Mouse (Mus musculus) midbrain, embryonic 13.5 days (tissue): Measurements from ENCODE around the gene Grem1. TPM values are rescaled to one million over a fixed set of nuclear protein-coding genes. Genes with fewer than 3 reads are reported as not detected.

ENCODE experiments used
- ATAC-seq: fragments of 200-750 bp; cut with Nextera tagmentation; 2 replicates; pipeline ENCODE4 v1.8.0; 2017; ENCODE audit warnings: mild to moderate bottlenecking, moderate TSS enrichment, moderate library complexity
- H3K27ac ChIP-seq: fragments of 300-500 bp; sonication (generic); 2 replicates; pipeline ENCODE4 v1.5.1; 2015; ENCODE audit warnings: inconsistent platforms, mild to moderate bottlenecking, moderate library complexity
- H3K27me3 ChIP-seq: fragments of 300-500 bp; sonication (generic); 2 replicates; pipeline ENCODE4 v1.6.1; 2015; ENCODE audit warnings: mild to moderate bottlenecking, inconsistent platforms
- H3K36me3 ChIP-seq: fragments of 300-500 bp; sonication (generic); 2 replicates; pipeline ENCODE4 v1.6.1; 2015; ENCODE audit warnings: mild to moderate bottlenecking, inconsistent platforms
- H3K4me1 ChIP-seq: fragments of 300-500 bp; sonication (generic); replicated peaks from 2 replicates; pipeline ENCODE4 v1.6.1; 2015; ENCODE audit warnings: inconsistent platforms
- H3K4me2 ChIP-seq: fragments of 300-500 bp; sonication (generic); replicated peaks from 2 replicates; pipeline ENCODE4 v1.6.1; 2015; ENCODE audit warnings: moderate library complexity, mild to moderate bottlenecking, inconsistent platforms
- H3K4me3 ChIP-seq: fragments of 300-500 bp; sonication (generic); replicated peaks from 2 replicates; pipeline ENCODE4 v1.5.1; 2015; ENCODE audit warnings: mild to moderate bottlenecking, inconsistent platforms
- H3K9ac ChIP-seq: fragments of 300-500 bp; sonication (generic); replicated peaks from 2 replicates; pipeline ENCODE4 v1.6.1; 2015; ENCODE audit warnings: mild to moderate bottlenecking, inconsistent platforms
- H3K9me3 ChIP-seq: fragments of 300-500 bp; sonication (generic); 2 replicates; pipeline ENCODE4 v1.6.1; 2016; ENCODE audit warnings: mild to moderate bottlenecking, inconsistent platforms
- WGBS: fragments of 180-500 bp; shearing (Covaris S2); methylation state at CpG from one replicate; pipeline ENCODE4 v1.1.7; 2015; 5-methylcytosine and 5-hydroxymethylcytosine counted together
- polyA plus RNA-seq: library from polyadenylated mRNA; unstranded; fragments of >200 nt; fragmentation: Nextera tagmentation; extraction: Ambion mirVana; gene quantifications from 2 replicates; pipeline ENCODE4 v1.2.1, GENCODE M21; 2015

The Grem1 gene
- 0.63 and 0.77 TPM in 2 replicates for polyA plus RNA-seq

DNA sequence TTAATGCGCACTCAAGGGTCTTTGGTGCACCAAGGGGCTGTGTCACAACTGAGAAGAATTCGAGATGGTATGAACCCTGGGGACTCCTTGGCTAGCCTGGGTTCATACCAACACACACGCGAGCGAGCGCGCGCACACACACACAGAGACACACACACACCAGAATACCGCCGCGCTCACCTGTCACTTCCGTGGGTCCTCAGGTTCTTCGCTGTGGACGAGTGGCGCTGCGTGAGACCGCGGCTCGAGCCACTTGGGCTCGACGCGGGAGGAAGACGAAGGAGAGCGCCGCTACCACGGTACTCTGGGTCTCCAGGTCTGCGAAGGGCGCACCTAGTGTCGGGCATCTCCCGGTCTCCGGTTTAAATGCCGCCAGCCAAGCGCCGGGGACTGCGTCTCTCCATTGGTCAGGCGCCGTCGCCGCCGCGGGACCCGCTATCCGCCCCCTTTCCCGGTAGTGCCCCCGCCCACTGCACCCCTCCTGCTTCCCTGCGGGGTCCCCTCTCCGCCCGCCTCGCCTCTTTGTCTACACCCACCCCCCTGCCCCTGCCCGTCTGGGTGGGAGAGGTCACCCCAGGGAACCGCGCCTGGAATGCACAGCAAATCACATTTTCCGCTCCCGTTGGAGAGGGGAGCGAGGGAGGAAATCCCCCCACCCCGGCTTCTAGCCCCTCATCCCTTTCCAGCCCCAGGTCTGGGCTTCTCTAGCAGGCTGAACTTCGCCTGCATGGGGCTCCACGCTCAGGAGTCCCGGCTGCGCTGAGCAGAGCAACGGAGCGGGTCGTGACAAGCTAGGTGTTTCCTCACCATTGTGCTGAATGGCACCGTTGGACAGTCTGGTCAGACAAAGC, at the start of gene Grem1:
Gene Grem1 (minus strand): TSS at position 336 of the 851 bp plus-strand sequence.
- H3K4me2 ChIP-seq: peak within 1 kb of the TSS; percentile 94
- under 1% methylated on average over 63 of the region's 64 CpGs for WGBS
- H3K36me3 ChIP-seq: no peaks in the 10 kb centered on the region
- peaks cover 18% of the 10 kb centered on the region for H3K4me1 ChIP-seq
- peak within 1 kb of the TSS; percentile 67 for H3K9ac ChIP-seq
- H3K27me3 ChIP-seq: peaks cover 57% of the 10 kb centered on the region
- no peak within 1 kb of the TSS for H3K27ac ChIP-seq
- peak within 1 kb of the TSS; percentile 55 for H3K4me3 ChIP-seq
- no peaks in the 10 kb centered on the region for H3K9me3 ChIP-seq
- peak; percentile 82 for ATAC-seq

DNA sequence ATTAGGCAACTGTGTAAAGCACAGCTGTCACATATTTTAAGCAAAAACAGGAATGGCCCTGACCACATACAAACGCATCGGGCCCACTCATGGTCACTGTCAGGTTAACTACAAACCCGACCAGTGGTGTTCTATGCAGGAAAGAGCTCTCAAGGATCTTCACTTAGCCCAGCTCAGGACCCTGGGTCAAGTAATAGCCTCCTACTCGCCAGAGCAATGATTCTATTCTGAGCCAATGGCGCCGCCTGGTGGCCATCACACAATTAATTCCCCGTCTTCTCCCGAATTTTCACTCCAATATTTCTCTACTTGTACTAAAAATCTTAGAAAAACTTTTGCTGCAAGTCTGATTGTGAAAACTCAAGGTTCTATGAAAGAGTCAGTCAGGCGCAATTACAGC, 49.2 kb upstream of the Grem1 start:
- H3K27ac ChIP-seq: no peak overlapping the region
- no peaks in the 10 kb centered on the region for H3K9me3 ChIP-seq
- H3K27me3 ChIP-seq: no peaks in the 10 kb centered on the region
- H3K4me2 ChIP-seq: no peak overlapping the region
- H3K4me3 ChIP-seq: no peak overlapping the region
- H3K9ac ChIP-seq: no peak overlapping the region
- no peaks in the 10 kb centered on the region for H3K4me1 ChIP-seq
- peaks cover 13% of the 10 kb centered on the region for H3K36me3 ChIP-seq
- 27% methylated on average over 9 of the region's 9 CpGs for WGBS
- ATAC-seq: no peak

DNA sequence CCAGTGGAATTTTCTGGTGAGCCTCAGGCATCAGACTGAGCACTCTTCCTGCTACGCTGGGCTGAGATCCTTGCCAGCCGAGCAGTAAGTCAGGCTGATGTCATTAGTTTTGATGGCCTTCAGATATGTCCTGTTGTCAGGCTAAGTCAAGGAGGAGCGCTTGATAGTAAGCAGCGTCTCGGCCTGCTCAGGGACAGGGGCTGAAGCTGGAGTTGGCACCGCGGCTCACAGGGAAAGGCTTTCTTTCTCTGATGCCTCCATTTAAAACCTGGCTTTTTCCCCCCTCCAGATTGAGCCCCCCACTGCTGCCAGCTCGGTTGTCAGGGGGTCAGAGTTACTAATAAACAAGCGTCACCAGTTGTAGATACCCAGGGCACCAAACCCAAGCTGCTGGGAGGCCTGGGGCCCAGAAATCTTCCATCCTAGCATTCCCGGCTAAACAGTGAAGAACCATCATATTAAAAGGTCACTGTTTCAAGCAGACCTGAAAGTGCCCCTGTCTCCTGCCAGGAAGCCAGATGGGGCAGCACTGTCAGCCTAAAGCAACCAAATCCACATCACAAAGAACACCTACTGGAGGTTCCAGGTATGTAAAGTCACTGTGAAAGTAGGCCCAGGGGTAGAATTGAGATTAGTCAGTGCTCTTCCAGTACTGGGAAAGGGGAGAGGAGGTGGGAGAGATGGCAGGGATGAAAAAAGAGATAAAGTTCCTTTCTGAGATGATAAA, 48.6 kb upstream of the Grem1 start:
- peaks cover 13% of the 10 kb centered on the region for H3K36me3 ChIP-seq

DNA sequence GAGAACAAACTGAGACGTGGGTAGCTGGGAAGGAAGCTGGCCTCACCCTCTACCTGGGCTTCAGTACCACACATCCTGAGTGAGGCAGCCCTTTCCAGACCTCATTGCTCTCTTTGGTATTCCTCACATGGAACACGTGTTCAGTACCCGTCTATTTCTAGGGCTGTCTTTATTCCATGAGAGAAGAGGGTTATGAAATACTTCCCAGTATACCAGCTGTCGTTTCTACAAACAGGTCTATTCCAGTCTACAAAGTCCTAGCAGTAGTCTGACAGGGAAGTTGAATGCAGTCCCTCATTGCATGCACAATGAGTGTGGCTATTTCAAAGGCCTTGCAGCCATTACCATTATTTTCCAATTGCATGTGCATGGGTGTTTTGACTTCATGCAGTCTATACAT, 47.3 kb upstream of the Grem1 start:
- no peak for ATAC-seq
- WGBS: 91% methylated on average over 4 of the region's 4 CpGs
- no peaks in the 10 kb centered on the region for H3K9me3 ChIP-seq

More for the DNA sequence above, 48.6 kb upstream of the Grem1 start:
- no peak overlapping the region for H3K4me3 ChIP-seq
- 69% methylated on average over 10 of the region's 10 CpGs for WGBS
- no peaks in the 10 kb centered on the region for H3K27me3 ChIP-seq
- no peak for ATAC-seq
- no peak overlapping the region for H3K4me2 ChIP-seq
- no peaks in the 10 kb centered on the region for H3K4me1 ChIP-seq
- H3K9ac ChIP-seq: no peak overlapping the region
- no peak overlapping the region for H3K27ac ChIP-seq
- no peaks in the 10 kb centered on the region for H3K9me3 ChIP-seq

DNA sequence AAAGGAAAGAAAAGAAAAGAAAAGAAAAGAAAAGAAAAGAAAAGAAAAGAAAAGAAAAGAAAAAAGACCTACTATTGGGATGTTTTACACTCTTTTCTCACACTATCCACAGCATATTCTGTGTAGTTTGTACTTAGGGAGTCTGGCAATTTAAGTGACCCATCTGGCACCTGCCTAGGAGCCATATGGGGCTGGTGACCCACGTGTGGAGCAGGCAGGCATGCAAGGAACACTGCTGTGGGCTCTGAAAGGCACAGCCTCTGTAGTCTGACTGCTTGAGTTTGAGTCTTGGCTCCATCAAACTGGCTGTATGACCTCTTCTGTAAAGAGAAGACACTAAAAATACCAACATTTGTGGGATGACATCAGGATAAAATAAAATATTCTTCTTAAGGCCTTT, 45.3 kb upstream of the Grem1 start:
- no peak for ATAC-seq
- Histone ChIP-seq H3K27ac (no peak overlapping the region), H3K9me3 (no peaks in the 10 kb centered on the region), H3K27me3 (no peaks in the 10 kb centered on the region), H3K4me3 (no peak overlapping the region), H3K4me2 (no peak overlapping the region), H3K4me1 (no peaks in the 10 kb centered on the region), H3K9ac (no peak overlapping the region), H3K36me3 (peaks cover 9% of the 10 kb centered on the region)
- WGBS: 45% methylated on average over 1 of the region's 1 CpGs

More for the DNA sequence above, 47.3 kb upstream of the Grem1 start:
- H3K36me3 ChIP-seq: peaks cover 13% of the 10 kb centered on the region
- no peak overlapping the region for H3K4me3 ChIP-seq
- no peak overlapping the region for H3K9ac ChIP-seq
- no peak overlapping the region for H3K4me2 ChIP-seq
- H3K27ac ChIP-seq: no peak overlapping the region
- H3K27me3 ChIP-seq: no peaks in the 10 kb centered on the region
- H3K4me1 ChIP-seq: no peaks in the 10 kb centered on the region

DNA sequence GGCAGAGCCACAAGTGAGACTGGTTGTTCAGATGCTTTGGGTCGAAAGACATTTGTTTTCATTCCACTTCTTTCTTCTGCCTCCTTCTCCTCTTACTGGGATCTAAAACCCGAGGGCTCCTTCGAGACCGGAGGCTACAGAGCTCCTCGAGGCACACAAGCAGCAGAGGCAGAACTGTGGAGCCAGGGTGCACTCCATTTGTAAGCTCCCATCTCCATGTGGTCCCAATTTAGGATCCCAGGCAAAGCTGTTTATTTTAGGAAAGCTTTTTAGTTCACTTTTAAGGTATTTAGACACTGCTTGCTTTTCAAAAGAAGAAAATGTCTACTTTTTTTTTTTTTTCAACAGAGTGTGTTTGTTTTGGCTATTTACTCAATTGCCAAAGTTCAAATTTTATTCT, 42.4 kb upstream of the Grem1 start:
- ATAC-seq: no peak
- peaks cover 16% of the 10 kb centered on the region for H3K36me3 ChIP-seq
- H3K9me3 ChIP-seq: no peaks in the 10 kb centered on the region
- no peaks in the 10 kb centered on the region for H3K4me1 ChIP-seq
- no peak overlapping the region for H3K4me2 ChIP-seq
- no peak overlapping the region for H3K9ac ChIP-seq
- no peaks in the 10 kb centered on the region for H3K27me3 ChIP-seq
- 79% methylated on average over 5 of the region's 5 CpGs for WGBS
- no peak overlapping the region for H3K27ac ChIP-seq
- no peak overlapping the region for H3K4me3 ChIP-seq

DNA sequence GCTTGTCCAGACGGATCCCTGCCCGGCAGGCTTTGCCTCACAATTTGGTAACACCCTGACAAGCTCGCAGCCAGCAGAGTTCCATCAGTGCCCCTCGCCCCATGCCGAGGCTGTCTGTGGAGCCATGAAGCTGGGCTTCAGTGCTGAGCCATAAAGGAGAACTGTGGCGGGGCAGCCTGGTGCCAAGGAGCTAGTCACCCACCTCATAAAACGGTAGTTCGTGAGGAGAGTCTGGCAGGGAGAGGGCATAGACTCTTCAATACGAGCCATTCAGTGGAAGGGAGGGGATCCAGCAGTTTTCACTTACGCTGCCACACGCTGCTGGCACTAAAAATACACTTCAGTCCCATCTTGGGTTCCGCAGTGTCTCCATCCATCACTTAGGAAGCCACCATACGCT, 40.2 kb upstream of the Grem1 start:
- ATAC-seq: no peak
- Histone ChIP-seq H3K36me3 (0 out of 2 replicates have a peak, but pooled peaks cover 11% of the 10 kb centered on the region), H3K4me3 (no peak overlapping the region), H3K27ac (no peak overlapping the region), H3K9ac (no peak overlapping the region), H3K4me1 (no peaks in the 10 kb centered on the region), H3K27me3 (no peaks in the 10 kb centered on the region), H3K9me3 (no peaks in the 10 kb centered on the region), H3K4me2 (no peak overlapping the region)
- WGBS: 92% methylated on average over 13 of the region's 13 CpGs

DNA sequence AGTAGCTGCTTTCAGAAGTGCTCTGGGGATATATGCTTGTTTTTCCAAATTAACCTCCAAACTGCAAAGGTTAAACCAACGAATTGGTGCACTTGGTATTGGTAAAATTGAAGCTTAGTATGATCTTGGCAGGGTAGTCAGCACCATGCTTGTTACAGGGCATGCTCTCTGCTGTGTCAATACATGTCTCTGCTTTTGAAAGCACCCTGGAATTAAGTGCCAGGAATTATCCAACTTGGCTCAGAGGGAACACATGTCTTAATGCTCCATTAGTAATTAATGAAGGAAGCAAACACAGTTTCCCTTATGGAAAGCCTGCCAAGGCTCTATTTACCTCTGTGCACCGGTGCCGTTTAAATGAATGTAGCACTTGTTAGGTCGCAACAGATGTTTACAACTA, 36.7 kb upstream of the Grem1 start:
- H3K36me3 ChIP-seq: peaks cover 22% of the 10 kb centered on the region; the same call in 1 of the 2 replicates
- no peaks in the 10 kb centered on the region for H3K27me3 ChIP-seq
- no peaks in the 10 kb centered on the region for H3K4me1 ChIP-seq
- H3K27ac ChIP-seq: no peak overlapping the region
- no peak overlapping the region for H3K4me2 ChIP-seq
- H3K4me3 ChIP-seq: no peak overlapping the region
- WGBS: 82% methylated on average over 4 of the region's 4 CpGs
- H3K9me3 ChIP-seq: no peaks in the 10 kb centered on the region
- no peak for ATAC-seq
- no peak overlapping the region for H3K9ac ChIP-seq

DNA sequence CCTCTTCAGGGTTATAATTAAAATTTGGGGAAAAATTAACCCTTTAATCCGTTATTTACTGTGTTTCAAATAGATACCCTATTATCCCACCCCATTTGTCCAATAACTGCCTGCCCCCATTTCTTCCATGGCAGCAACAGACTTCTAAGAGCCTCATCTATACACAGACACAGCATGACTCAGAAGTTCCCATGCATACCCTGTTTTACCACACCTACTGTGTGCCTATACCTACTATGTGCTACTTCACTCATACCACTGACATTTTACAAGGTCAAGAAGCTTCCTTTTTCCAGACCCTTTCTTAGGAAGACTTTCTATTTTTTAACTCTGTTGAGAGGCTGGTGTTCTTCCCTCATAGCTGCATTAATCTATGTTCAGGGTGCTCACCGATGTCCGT, 35.1 kb upstream of the Grem1 start:
- Histone ChIP-seq H3K27me3 (no peaks in the 10 kb centered on the region), H3K9me3 (no peaks in the 10 kb centered on the region), H3K4me2 (no peak overlapping the region), H3K27ac (no peak overlapping the region), H3K36me3 (peaks cover 30% of the 10 kb centered on the region), H3K4me3 (no peak overlapping the region), H3K4me1 (no peaks in the 10 kb centered on the region), H3K9ac (no peak overlapping the region)
- 93% methylated on average over 3 of the region's 3 CpGs for WGBS
- no peak for ATAC-seq

DNA sequence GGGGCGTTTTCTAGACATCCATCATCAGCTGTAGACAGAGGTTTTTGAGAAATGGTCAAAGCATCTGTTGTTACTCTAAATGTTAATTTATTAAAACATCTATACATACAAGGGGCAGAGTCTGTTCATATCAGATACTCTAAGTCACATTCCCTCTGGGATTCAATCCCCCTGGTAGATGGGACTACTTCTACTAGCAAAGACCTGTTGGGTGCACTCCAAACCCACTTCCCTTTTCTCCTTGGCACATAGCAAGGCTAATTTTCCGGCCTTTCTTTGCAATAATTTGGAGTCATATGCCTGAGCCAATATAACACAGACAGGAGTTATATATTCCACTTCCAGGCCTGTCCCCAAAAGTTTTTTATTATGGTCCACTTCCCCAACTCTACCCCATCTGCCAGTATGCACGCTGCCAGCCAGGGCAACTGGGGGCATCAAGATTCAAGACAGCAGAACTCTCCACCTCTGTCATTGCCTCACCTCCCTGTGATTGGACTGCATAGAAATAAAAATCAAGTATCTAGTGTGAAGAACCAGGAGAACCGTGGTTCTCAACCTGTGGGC, 30.5 kb upstream of the Grem1 start:
- no peak overlapping the region for H3K4me2 ChIP-seq
- no peak overlapping the region for H3K27ac ChIP-seq
- H3K4me1 ChIP-seq: no peaks in the 10 kb centered on the region
- WGBS: 92% methylated on average over 4 of the region's 4 CpGs
- no peak overlapping the region for H3K4me3 ChIP-seq
- no peak overlapping the region for H3K9ac ChIP-seq
- no peaks in the 10 kb centered on the region for H3K27me3 ChIP-seq
- no peaks in the 10 kb centered on the region for H3K9me3 ChIP-seq
- ATAC-seq: no peak
- H3K36me3 ChIP-seq: peaks cover 48% of the 10 kb centered on the region

DNA sequence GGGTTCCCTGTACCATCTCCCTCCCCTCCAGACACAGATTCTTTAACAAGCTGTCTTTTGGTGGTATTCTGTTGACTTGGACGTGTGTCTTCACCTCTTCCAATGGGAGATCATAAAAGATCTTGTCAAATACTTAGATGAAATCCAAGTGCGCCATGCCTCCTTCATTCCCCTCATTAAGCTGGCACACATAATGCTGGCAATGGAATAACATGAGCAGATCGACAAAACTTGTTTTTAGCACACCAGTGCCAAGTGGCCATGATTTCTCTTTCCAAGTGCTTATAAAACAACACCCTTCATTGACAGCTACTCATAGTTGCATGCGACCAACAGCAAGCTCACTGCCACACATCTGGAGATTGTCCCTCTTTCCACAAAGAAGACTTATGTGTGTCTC, 29.4 kb upstream of the Grem1 start:
- H3K36me3 ChIP-seq: peaks cover 52% of the 10 kb centered on the region
- WGBS: 91% methylated on average over 4 of the region's 4 CpGs
- H3K4me1 ChIP-seq: no peaks in the 10 kb centered on the region
- H3K4me3 ChIP-seq: no peak overlapping the region
- H3K9me3 ChIP-seq: no peaks in the 10 kb centered on the region
- no peak overlapping the region for H3K27ac ChIP-seq
- H3K27me3 ChIP-seq: no peaks in the 10 kb centered on the region
- ATAC-seq: no peak
- H3K4me2 ChIP-seq: no peak overlapping the region
- H3K9ac ChIP-seq: no peak overlapping the region

DNA sequence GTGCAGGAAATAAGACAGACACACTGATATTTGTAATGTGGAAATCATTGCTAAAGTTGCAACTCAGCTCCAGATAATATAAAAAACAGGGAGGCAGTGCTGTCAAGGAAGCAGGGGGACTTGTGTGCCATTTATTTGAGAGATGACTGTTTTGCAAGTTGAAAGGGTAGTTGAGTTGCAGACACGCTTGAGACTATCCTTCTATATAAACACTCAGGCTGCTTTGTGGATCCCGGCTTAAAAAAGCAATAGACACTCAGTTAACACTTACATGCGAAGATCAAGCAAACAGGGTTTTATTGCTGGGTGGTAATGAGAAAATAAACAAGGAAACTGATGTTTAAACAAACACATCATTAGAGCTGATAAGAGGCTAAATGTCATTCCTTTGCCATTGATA, 26.4 kb upstream of the Grem1 start:
- WGBS: 87% methylated on average over 3 of the region's 3 CpGs
- no peak for ATAC-seq
- H3K36me3 ChIP-seq: peaks cover 46% of the 10 kb centered on the region

More for the DNA sequence above, 26.4 kb upstream of the Grem1 start:
- Histone ChIP-seq H3K4me1 (no peaks in the 10 kb centered on the region), H3K9me3 (no peaks in the 10 kb centered on the region), H3K27me3 (no peaks in the 10 kb centered on the region), H3K27ac (no peak overlapping the region), H3K4me3 (no peak overlapping the region), H3K4me2 (no peak overlapping the region), H3K9ac (no peak overlapping the region)
